ENCODE assay signal across 19 mouse cellular contexts in the genomic region with DNA sequence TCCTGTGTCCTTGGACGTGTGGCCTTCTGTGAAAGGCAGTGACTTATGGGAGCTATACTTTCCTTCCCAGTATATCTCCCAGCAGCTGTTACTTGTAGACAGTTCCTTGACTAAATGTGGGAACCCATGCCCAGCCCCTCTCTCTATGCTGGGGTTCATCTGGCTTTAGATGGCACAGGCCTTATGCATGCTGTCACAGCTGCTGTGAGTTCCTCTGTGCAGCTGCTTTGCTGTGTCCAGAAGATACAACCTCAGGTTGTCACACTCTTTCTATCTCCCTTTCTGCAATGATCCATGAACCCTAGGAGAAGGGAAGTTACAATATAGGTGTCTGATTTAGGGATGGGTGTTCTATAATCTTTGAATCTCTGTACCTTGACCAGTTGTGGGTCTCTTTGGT.
DNase-seq lines count a peak whose midpoint lies in the region; TF ChIP-seq lines count a peak whose summit lies in the region.
"Had no signal": no experiment of that assay in that cellular context is flagged by ENCODE, and none has a peak within 500 bp of the region (broad histone marks: within the 10 kb centered on the region; RNA-seq: fewer than 3 reads in every experiment).

No protein-coding gene starts in this region.

- H3K4me3 ChIP-seq in MEL (ENCODE audit: control insufficient read depth in 1 of 2, insufficient read depth in 1 of 2, low read depth in 2 of 2, low read length in 2 of 2) (no peak overlapping the region), myocyte (no peak overlapping the region)

- no peak for TF ChIP-seq CTCF in MEL (IDR thresholded peaks at IDR 0.05 in 2 of 3, conservative IDR thresholded peaks at IDR 0.05 in 1 of 3; ENCODE audit: control insufficient read depth in 1 of 3, insufficient read depth in 1 of 3, low read depth in 2 of 3, low read length in 3 of 3, poor library complexity in 1 of 3, severe bottlenecking in 1 of 3)

- H3K27me3 ChIP-seq in MEL (ENCODE audit: control insufficient read depth in 1 of 2, insufficient read depth in 2 of 2, low read length in 2 of 2): no peaks in the 10 kb centered on the region
- H3K27me3 ChIP-seq in myocyte (ENCODE audit: control insufficient read depth, insufficient read depth, insufficient read length): no peaks in the 10 kb centered on the region
- H3K27me3 ChIP-seq: CH12.LX, Patski had no signal

- TF ChIP-seq POLR2A in MEL (IDR thresholded peaks at IDR 0.05; ENCODE audit: control insufficient read depth in 1 of 2, insufficient read depth in 1 of 2, low read depth in 1 of 2, low read length in 2 of 2, poor library complexity in 1 of 2): no peak
- TF ChIP-seq POLR2A in myocyte (IDR thresholded peaks at IDR 0.05; ENCODE audit: insufficient read length, low read depth): no peak

- no peak overlapping the region for H3K9ac ChIP-seq in MEL (ENCODE audit: control insufficient read depth, low read depth, low read length, poor library complexity, severe bottlenecking)

- H3K4me1 ChIP-seq in MEL (ENCODE audit: control insufficient read depth in 1 of 2, insufficient read depth in 2 of 2, low read length in 2 of 2): peaks cover 21 to 26% of the 10 kb centered on the region in 2 experiments

- no peaks in the 10 kb centered on the region for H3K9me3 ChIP-seq in MEL (replicated peaks; ENCODE audit: insufficient read depth, low read length)
- H3K9me3 ChIP-seq: G1E had no signal

- no peak overlapping the region for H3ac ChIP-seq in myocyte (ENCODE audit: control insufficient read depth, insufficient read length)

- no peak for TF ChIP-seq EP300 in MEL (IDR thresholded peaks at IDR 0.05; ENCODE audit: low read depth in 1 of 2, low read length in 2 of 2)

- peak overlapping the region; percentile 18; the same call in 1 of the 2 replicates for H3K27ac ChIP-seq in MEL (ENCODE audit: control insufficient read depth, low read depth, low read length)

- no peak for DNase-seq in MEL (ENCODE audit: low read depth, low spot score)
- no peak for DNase-seq in c-Kit-positive CD71-positive TER-119-positive erythroid progenitor cells, embryonic 14.5 days (ENCODE audit: low spot score)
- DNase-seq in gastrocnemius, postnatal 10 days: no peak
- DNase-seq: adrenal gland, adult 2 months; adrenal gland, adult 8-10 months; adrenal gland, postnatal 10 days; adrenal gland, postnatal 14 days; adrenal gland, postnatal 25 days; adrenal gland, postnatal 36 days; B cell, adult 2 months; cerebellum, adult 11 months; cerebellum, adult 11-12 months; cerebellum, adult 18-20 months; cerebellum, adult 2 months; cerebellum, adult 8-10 months had no signal

- H3K36me3 ChIP-seq in MEL (ENCODE audit: control insufficient read depth in 1 of 2, insufficient read depth in 2 of 2, low read length in 2 of 2) (peaks cover 0 to 32% of the 10 kb centered on the region in 2 experiments; a peak in 3 of 4 replicates), myocyte (ENCODE audit: control insufficient read depth, insufficient read depth) (peaks cover under 1% of the 10 kb centered on the region)

- TF ChIP-seq RAD21 in MEL (IDR thresholded peaks at IDR 0.05; ENCODE audit: low read depth, low read length): no peak

- H3K4me2 ChIP-seq in myocyte (ENCODE audit: low read depth): no peak overlapping the region

- H3K79me2 ChIP-seq in MEL (ENCODE audit: control insufficient read depth, insufficient read depth, low read length, poor library complexity) (no peaks in the 10 kb centered on the region), myocyte (ENCODE audit: control insufficient read depth, insufficient read depth) (no peaks in the 10 kb centered on the region)

TF ChIP-seq in MEL, 35 proteins besides CTCF, POLR2A, EP300 and RAD21:
- TF ChIP-seq CHD1 (IDR thresholded peaks at IDR 0.05; ENCODE audit: low read depth, low read length) (no peak), TBP (IDR thresholded peaks at IDR 0.05; ENCODE audit: low read depth, low read length) (no peak), JUND (IDR thresholded peaks at IDR 0.05; ENCODE audit: low read depth, low read length) (no peak), MEF2A (IDR thresholded peaks at IDR 0.05; ENCODE audit: extremely low read depth, insufficient replicate concordance, low read depth, low read length, poor library complexity, severe bottlenecking) (no peak), USF1 (IDR thresholded peaks at IDR 0.05; ENCODE audit: low read depth, low read length) (no peak), SIN3A (IDR thresholded peaks at IDR 0.05; ENCODE audit: low read length) (no peak), ZKSCAN1 (IDR thresholded peaks at IDR 0.05; ENCODE audit: low read depth, low read length) (no peak), ZMIZ1 (IDR thresholded peaks at IDR 0.05; ENCODE audit: low read depth, low read length) (no peak), MAFK (IDR thresholded peaks at IDR 0.05; ENCODE audit: borderline replicate concordance, low read depth, low read length) (no peak)

TF ChIP-seq in myocyte, 11 proteins besides CTCF, POLR2A, EP300 and RAD21:
- TF ChIP-seq MYOD1 (IDR thresholded peaks at IDR 0.05; ENCODE audit: control insufficient read depth in 1 of 3, insufficient read length in 2 of 3, low read depth in 2 of 3): peak; percentile 75 to 83 (median 81)
- TF ChIP-seq POLR2AphosphoS2 (IDR thresholded peaks at IDR 0.05; ENCODE audit: insufficient read length, low read depth): no peak
- TF ChIP-seq MYOG (IDR thresholded peaks at IDR 0.05; ENCODE audit: control insufficient read depth in 1 of 3, insufficient read depth in 1 of 3, insufficient read length in 2 of 3, low read depth in 2 of 3): peak in 2 of 3 experiments; percentile 31 to 73
